ENCODE assay signal across 16 mouse cellular contexts in the genomic region with DNA sequence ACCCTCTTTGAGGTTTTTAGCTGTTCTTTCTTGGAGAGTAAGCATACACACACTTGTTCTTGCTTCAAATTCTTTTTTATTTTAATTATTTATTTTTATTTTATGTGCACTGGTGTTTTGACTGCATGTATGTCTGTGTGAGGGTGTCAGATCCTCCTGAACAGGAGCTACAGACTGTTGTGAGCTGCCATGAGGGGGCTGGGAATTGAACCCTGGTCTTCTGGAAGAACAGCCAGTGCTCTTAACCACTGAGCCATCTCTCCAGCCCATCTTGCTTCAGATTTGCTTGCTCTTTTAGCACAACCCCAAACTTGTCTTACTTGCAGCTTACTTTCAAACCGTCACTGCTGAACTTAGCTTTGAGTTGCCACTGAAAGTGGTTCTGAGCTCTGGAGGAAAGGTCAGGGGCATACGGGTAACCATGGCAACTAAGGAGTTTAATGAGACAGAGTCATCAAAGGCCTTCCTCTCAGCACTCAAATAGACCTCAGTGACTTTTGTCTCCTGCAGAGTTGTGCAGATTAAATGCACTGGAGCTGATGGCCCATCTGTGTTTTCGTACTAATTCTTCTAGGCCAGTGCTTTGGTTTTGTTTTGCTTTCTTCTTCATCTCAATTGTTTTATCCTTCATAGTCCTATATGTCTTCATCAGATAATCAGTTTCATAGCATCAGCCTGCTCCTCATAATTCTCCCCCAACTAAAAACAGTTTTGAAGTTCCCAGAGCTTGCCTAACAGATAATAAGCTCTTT. TPM values are rescaled to one million over a fixed set of nuclear protein-coding genes. Genes with fewer than 3 reads are reported as not detected.
DNase-seq lines count a peak whose midpoint lies in the region.
"Had no signal": no experiment of that assay in that cellular context is flagged by ENCODE, and none has a peak within 500 bp of the region (broad histone marks: within the 10 kb centered on the region; RNA-seq: fewer than 3 reads in every experiment).

No protein-coding gene starts in this region.

- no peaks in the 10 kb centered on the region for H3K9me3 ChIP-seq in limb, embryonic 10.5 days (replicated peaks)
- H3K9me3 ChIP-seq: liver, embryonic 12.5 days; megakaryocyte, embryonic 14.5 days had no signal

- WGBS in limb, embryonic 10.5 days: 24% methylated on average over 3 of the region's 3 CpGs

- no peaks in the 10 kb centered on the region for H3K36me3 ChIP-seq in limb, embryonic 10.5 days
- H3K36me3 ChIP-seq: liver, embryonic 12.5 days had no signal

- H3K4me1 ChIP-seq in limb, embryonic 10.5 days: peaks cover 21% of the 10 kb centered on the region
- H3K4me1 ChIP-seq: liver, embryonic 12.5 days had no signal

- DNase-seq in adrenal gland, adult (ENCODE audit: inconsistent age in 2 of 2, low spot score in 1 of 2): peak; percentile 70 to 87
- DNase-seq in adrenal gland, postnatal 4 days (ENCODE audit: low spot score in 2 of 2): no peak
- DNase-seq in ZHBTc4 (ENCODE audit: low read depth, low spot score): peak; percentile 36
- peak; percentile 39 for DNase-seq in embryo, embryonic 9.5 days (ENCODE audit: extremely low spot score)
- DNase-seq in limb, embryonic 10.5 days (ENCODE audit: low spot score): peak; percentile 34
- DNase-seq in frontal cortex, adult 2 months (ENCODE audit: extremely low spot score in 1 of 2, low spot score in 1 of 2): no peak
- no peak for DNase-seq in heart, adult 9 months (ENCODE audit: low spot score in 2 of 2)
- no peak for DNase-seq in layer of hippocampus, adult 18-20 months (ENCODE audit: low spot score in 2 of 2)
- DNase-seq: cerebellum, adult 9-10 months; gastrocnemius, postnatal 10 days; kidney, adult 18-20 months; layer of hippocampus, postnatal 36 days; thymus, adult 18-20 months had no signal

- no peak overlapping the region for H3K4me3 ChIP-seq in limb, embryonic 10.5 days
- H3K4me3 ChIP-seq: liver, embryonic 12.5 days; megakaryocyte, embryonic 14.5 days had no signal

- H3K27me3 ChIP-seq in limb, embryonic 10.5 days (ENCODE audit: low read depth, poor library complexity, severe bottlenecking): no peaks in the 10 kb centered on the region
- H3K27me3 ChIP-seq: liver, embryonic 12.5 days; megakaryocyte, embryonic 14.5 days had no signal

- peak overlapping the region; percentile 66 for H3K27ac ChIP-seq in limb, embryonic 10.5 days
- H3K27ac ChIP-seq: liver, embryonic 12.5 days had no signal

RNA-seq across cellular contexts. Expression of a gene that starts 15.0 kb away (rescaled TPM):
- 1 to 10 TPM; 6.6 to 6.9 TPM for total RNA-seq in adrenal gland, postnatal 4 days (2021)
- polyA plus RNA-seq in limb, embryonic 10.5 days (2016; fragmentation: Nextera tagmentation; extraction: Ambion mirVana): 0.06 and 0.40 TPM in 2 replicates
- polyA plus RNA-seq in frontal cortex, adult 2 months (2012; rRNA removed): 57.4 and 91.1 TPM in 2 replicates
- total RNA-seq in layer of hippocampus, adult 18-20 months (2021): 10 to 100 TPM; 42.4 to 44.3 TPM
- total RNA-seq: MEL had no signal

Comparison
In these comparisons a context has a peak if more than half of its experiments do, and no peak if none do; other contexts are left out.
1. DNase-seq: peak in adrenal gland, adult (2 of 2), ZHBTc4 (single experiment), embryo, embryonic 9.5 days (single experiment) and limb, embryonic 10.5 days (single experiment); none in adrenal gland, postnatal 4 days (0 of 2), frontal cortex, adult 2 months (0 of 2), heart, adult 9 months (0 of 2) and layer of hippocampus, adult 18-20 months (0 of 2).
2. RNA of a gene that starts 15.0 kb away (total RNA-seq): 42.4 to 44.3 TPM in layer of hippocampus, adult 18-20 months; 6.6 to 6.9 TPM in adrenal gland, postnatal 4 days; every median in the first group is over 4 times any median in the second.